Comparison of ENCODE assay signal across 17 mouse cellular contexts in the genomic region with DNA sequence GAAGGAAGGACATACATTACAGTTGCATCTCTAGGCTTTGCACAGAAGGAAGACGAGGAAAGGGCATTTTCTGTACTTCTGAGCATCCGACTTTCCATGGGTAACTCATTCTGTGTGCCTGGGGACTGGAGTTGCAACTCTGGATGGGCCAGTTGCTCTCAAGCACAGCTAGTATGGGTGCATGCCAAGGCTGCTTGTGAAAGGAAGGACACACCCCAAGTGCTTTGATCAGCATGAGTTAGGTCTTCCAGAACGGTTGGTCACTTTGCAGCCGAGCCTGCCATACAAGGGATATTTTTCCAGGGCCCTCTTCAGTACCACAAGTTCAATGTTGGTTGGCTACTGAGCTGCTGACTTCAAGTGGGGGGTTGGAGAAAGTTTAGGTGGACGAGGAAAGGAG. TPM values are rescaled to one million over a fixed set of nuclear protein-coding genes. Genes with fewer than 3 reads are reported as not detected.
DNase-seq lines count a peak whose midpoint lies in the region; ATAC-seq and TF ChIP-seq lines count a peak whose summit lies in the region.
"Had no signal": no experiment of that assay in that cellular context is flagged by ENCODE, and none has a peak within 500 bp of the region (broad histone marks: within the 10 kb centered on the region; RNA-seq: fewer than 3 reads in every experiment).

No protein-coding gene starts in this region.

- no peaks in the 10 kb centered on the region for H3K9me3 ChIP-seq in liver, embryonic 11.5 days (ENCODE audit: control insufficient read depth, low read length)
- no peaks in the 10 kb centered on the region for H3K9me3 ChIP-seq in midbrain, embryonic 14.5 days (ENCODE audit: control insufficient read depth, low read length)
- H3K9me3 ChIP-seq: heart, embryonic 15.5 days; liver, embryonic 15.5 days; neural tube, embryonic 15.5 days had no signal

- TF ChIP-seq CTCF in liver, adult 2 months (IDR thresholded peaks at IDR 0.05; ENCODE audit: low read depth, low read length), result no peak
- TF ChIP-seq CTCF in lung, adult 2 months (IDR thresholded peaks at IDR 0.05; ENCODE audit: insufficient read depth, low read length), result no peak

- 63% methylated on average over 5 of the region's 5 CpGs for WGBS in liver, adult 2 months
- WGBS in liver, embryonic 11.5 days, result 76% methylated on average over 5 of the region's 5 CpGs
- 42% methylated on average over 5 of the region's 5 CpGs for WGBS in lung, adult 2 months
- WGBS in midbrain, embryonic 14.5 days, result 87% methylated on average over 5 of the region's 5 CpGs

- H3K4me3 ChIP-seq in liver, adult 2 months (ENCODE audit: insufficient read depth, low read depth, low read length), result no peak overlapping the region
- H3K4me3 ChIP-seq in liver, embryonic 11.5 days (ENCODE audit: low read depth, low read length), result no peak overlapping the region
- H3K4me3 ChIP-seq in lung, adult 2 months (replicated peaks; ENCODE audit: extremely low read depth, low read depth, low read length), result no peak overlapping the region
- H3K4me3 ChIP-seq in midbrain, embryonic 14.5 days (replicated peaks; ENCODE audit: low read depth, low read length), result no peak overlapping the region
- H3K4me3 ChIP-seq: erythroblast, embryonic 14.5 days; heart, embryonic 15.5 days; liver, embryonic 15.5 days; neural tube, embryonic 15.5 days had no signal

- no peak overlapping the region for H3K9ac ChIP-seq in liver, adult 2 months (ENCODE audit: low read depth, low read length)
- no peak overlapping the region for H3K9ac ChIP-seq in liver, embryonic 11.5 days (ENCODE audit: low read depth, low read length)
- no peak overlapping the region for H3K9ac ChIP-seq in midbrain, embryonic 14.5 days (replicated peaks; ENCODE audit: low read length)
- H3K9ac ChIP-seq: heart, embryonic 15.5 days; liver, embryonic 15.5 days; neural tube, embryonic 15.5 days had no signal

- no peaks in the 10 kb centered on the region for H3K27me3 ChIP-seq in liver, adult 2 months (ENCODE audit: control insufficient read depth, insufficient read depth, low read length)
- no peaks in the 10 kb centered on the region for H3K27me3 ChIP-seq in liver, embryonic 11.5 days (replicated peaks; ENCODE audit: control insufficient read depth, insufficient read depth, low read length)
- H3K27me3 ChIP-seq in midbrain, embryonic 14.5 days (ENCODE audit: control insufficient read depth, insufficient read depth, low read length), result no peaks in the 10 kb centered on the region
- H3K27me3 ChIP-seq: heart, embryonic 15.5 days; liver, embryonic 15.5 days; neural tube, embryonic 15.5 days had no signal

- H3K79me2 ChIP-seq in liver, adult 2 months (ENCODE audit: control insufficient read depth, insufficient read depth, low read length), result no peaks in the 10 kb centered on the region

- H3K27ac ChIP-seq in liver, adult 2 months (replicated peaks; ENCODE audit: insufficient read depth, low read depth, low read length), result no peak overlapping the region
- no peak overlapping the region for H3K27ac ChIP-seq in liver, embryonic 11.5 days (ENCODE audit: low read depth, low read length)
- H3K27ac ChIP-seq in midbrain, embryonic 14.5 days (replicated peaks; ENCODE audit: low read depth, low read length), result no peak overlapping the region
- H3K27ac ChIP-seq: heart, embryonic 15.5 days; liver, embryonic 15.5 days; neural tube, embryonic 15.5 days had no signal

- no peak for TF ChIP-seq POLR2A in liver, adult 2 months (IDR thresholded peaks at IDR 0.05; ENCODE audit: extremely low read depth, insufficient read depth, low read length)
- TF ChIP-seq POLR2A in lung, adult 2 months (IDR thresholded peaks at IDR 0.05; ENCODE audit: borderline replicate concordance, extremely low read depth, low read depth, low read length), result no peak

- H3K4me1 ChIP-seq in liver, adult 2 months (ENCODE audit: control insufficient read depth, insufficient read depth, low read length), result peaks cover 14% of the 10 kb centered on the region
- H3K4me1 ChIP-seq in liver, embryonic 11.5 days (replicated peaks; ENCODE audit: control insufficient read depth, insufficient read depth, low read length), result no peaks in the 10 kb centered on the region
- H3K4me1 ChIP-seq in lung, adult 2 months (ENCODE audit: control insufficient read depth, insufficient read depth, low read length), result no peaks in the 10 kb centered on the region
- no peaks in the 10 kb centered on the region for H3K4me1 ChIP-seq in midbrain, embryonic 14.5 days (ENCODE audit: control insufficient read depth, insufficient read depth, low read length)
- H3K4me1 ChIP-seq: liver, embryonic 15.5 days had no signal

- ATAC-seq in liver, embryonic 11.5 days (replicated peaks; ENCODE audit: low FRiP score), result no peak
- ATAC-seq in granulocyte monocyte progenitor cell, adult 5-6 weeks (replicated peaks; ENCODE audit: poor library complexity, severe bottlenecking), result no peak
- ATAC-seq in midbrain, embryonic 14.5 days (ENCODE audit: low FRiP score, low TSS enrichment), result no peak
- ATAC-seq: forebrain, embryonic 16.5 days had no signal

- no peak overlapping the region for H3K4me2 ChIP-seq in liver, embryonic 11.5 days
- H3K4me2 ChIP-seq in midbrain, embryonic 14.5 days (ENCODE audit: low read length), result no peak overlapping the region
- H3K4me2 ChIP-seq: heart, embryonic 15.5 days; liver, embryonic 15.5 days; neural tube, embryonic 15.5 days had no signal

- peak; percentile 5 for DNase-seq in gastrocnemius, adult 18-20 months (ENCODE audit: low spot score)
- DNase-seq in gastrocnemius, postnatal 25 days, result no peak
- DNase-seq in liver, adult 2 months (ENCODE audit: extremely low read depth, low read depth, low spot score), result peak; percentile 71
- DNase-seq in liver, embryonic 11.5 days (ENCODE audit: low spot score), result no peak
- peak; percentile 42 for DNase-seq in lung, adult 2 months
- peak; percentile 50 to 64 for DNase-seq in lung, postnatal 4 days
- no peak for DNase-seq in midbrain, embryonic 14.5 days
- DNase-seq: cerebellum, postnatal 14 days; left cerebral cortex, postnatal 4 days; thymus, postnatal 36 days had no signal

- H3K36me3 ChIP-seq in liver, adult 2 months (ENCODE audit: control insufficient read depth, insufficient read depth, low read length), result no peaks in the 10 kb centered on the region
- H3K36me3 ChIP-seq in liver, embryonic 11.5 days (ENCODE audit: control insufficient read depth, insufficient read depth, low read length), result no peaks in the 10 kb centered on the region
- no peaks in the 10 kb centered on the region for H3K36me3 ChIP-seq in midbrain, embryonic 14.5 days (ENCODE audit: control insufficient read depth, insufficient read depth, low read length)
- H3K36me3 ChIP-seq: heart, embryonic 15.5 days; liver, embryonic 15.5 days; neural tube, embryonic 15.5 days had no signal

RNA-seq across cellular contexts. Expression of a gene that starts 1.0 kb away (rescaled TPM):
- total RNA-seq in gastrocnemius, adult 18-20 months (2021), result under 1 TPM; 0.50 to 0.64 TPM
- total RNA-seq in gastrocnemius, postnatal 25 days (2021), result under 1 TPM in 1 of 2 experiments, not detected in 1; 0.32 TPM
- total RNA-seq in liver, adult 2 months (2014; rRNA removed), result 267 and 323 TPM in 2 replicates
- polyA plus RNA-seq in liver, adult 2 months (2012; rRNA removed), result 193 and 251 TPM in 2 replicates
- 0.32 and 0.89 TPM in 2 replicates for polyA plus RNA-seq in liver, embryonic 11.5 days (2014; fragmentation: Nextera tagmentation; extraction: Ambion mirVana)
- 1.6 and 4.3 TPM in 2 replicates for polyA plus RNA-seq in lung, adult 2 months (2012; rRNA removed)
- total RNA-seq in granulocyte monocyte progenitor cell, adult 5-6 weeks (2014; fragmentation: Nextera tagmentation), result not detected in 2 replicates
- 2.2 TPM in 1 of 2 replicates, not detected in the other for total RNA-seq in granulocyte monocyte progenitor cell, adult 5-6 weeks (2017)
- not detected in 2 replicates for polyA plus RNA-seq in midbrain, embryonic 14.5 days (2014; fragmentation: Nextera tagmentation; extraction: Ambion mirVana)
- total RNA-seq: left cerebral cortex, postnatal 4 days had no signal
- polyA plus RNA-seq: erythroblast, embryonic 14.5 days; forebrain, embryonic 16.5 days; hindbrain, embryonic 11.5 days had no signal

Comparison
In these comparisons a context has a peak if more than half of its experiments do, and no peak if none do; other contexts are left out.
1. DNase-seq: peak in gastrocnemius, adult 18-20 months (single experiment), liver, adult 2 months (single experiment), lung, adult 2 months (single experiment) and lung, postnatal 4 days (2 of 2); none in gastrocnemius, postnatal 25 days (single experiment), liver, embryonic 11.5 days (single experiment) and midbrain, embryonic 14.5 days (single experiment).
2. RNA of a gene that starts 1.0 kb away (total RNA-seq): 267 to 323 TPM in liver, adult 2 months; 0.50 to 0.64 TPM in gastrocnemius, adult 18-20 months, 0.32 TPM in gastrocnemius, postnatal 25 days and 2.2 TPM in granulocyte monocyte progenitor cell, adult 5-6 weeks; every median in the first group is over 10 times any median in the second.